Mouse (Mus musculus) adrenal gland, adult 2 months (tissue): ENCODE data around the gene Gal. TPM values are rescaled to one million over a fixed set of nuclear protein-coding genes. Genes with fewer than 3 reads are reported as not detected.

ENCODE experiments used
- polyA plus RNA-seq: library from polyadenylated mRNA; depleted of rRNA; stranded (reverse); fragments of >200 nt; gene quantifications from 2 replicates; pipeline ENCODE4 v1.2.3, GENCODE M21; 2012; rRNA removed
- total RNA-seq, 2 experiments: library from RNA; stranded (reverse); gene quantifications; 2 replicates each; pipeline ENCODE4 v1.2.3; 2021

Gal gene
- total and polyA plus RNA-seq, 3 experiments, result 62.8 to 123 (median 70.8) TPM

Other genes with a start within 250 kb of the Gal start
- 10 to 100 TPM; 70.0 to 74.6 TPM for gene Mrpl21, start 131.6 kb downstream of the Gal start, total RNA-seq
- 56.4 and 65.9 TPM in 2 replicates for gene Mrpl21, start 131.6 kb downstream of the Gal start, polyA plus RNA-seq
- 1 to 10 TPM; 4.9 to 7.1 TPM for gene Ighmbp2, start 131.5 kb downstream of the Gal start, total RNA-seq
- gene Ighmbp2, start 131.5 kb downstream of the Gal start, polyA plus RNA-seq, result 4.6 and 5.9 TPM in 2 replicates
- 100 to 1,000 TPM; 214 to 344 TPM for gene Cpt1a, start 92.2 kb downstream of the Gal start, total RNA-seq
- 360 and 463 TPM in 2 replicates for gene Cpt1a, start 92.2 kb downstream of the Gal start, polyA plus RNA-seq
- 1 to 10 TPM in 1 of 2 experiments, under 1 TPM in 1; 0.35 to 1.0 TPM for gene Tesmin, start 25.7 kb downstream of the Gal start, total RNA-seq
- gene Tesmin, start 25.7 kb downstream of the Gal start, polyA plus RNA-seq, result 0.44 and 0.54 TPM in 2 replicates
- gene Ppp6r3, start 161.2 kb upstream of the Gal start, total RNA-seq, result 100 to 1,000 TPM in 1 of 2 experiments, 10 to 100 TPM in 1; 83.9 to 117 TPM
- 43.9 and 55.9 TPM in 2 replicates for gene Ppp6r3, start 161.2 kb upstream of the Gal start, polyA plus RNA-seq